Mouse (Mus musculus): ENCODE data around the gene Fstl5. TPM values are rescaled to one million over a fixed set of nuclear protein-coding genes. Genes with fewer than 3 reads are reported as not detected.
A peak's percentile ranks its signal among the peaks of the same experiment; 100 is the strongest.

The Fstl5 gene
- polyA plus RNA-seq, 1 experiment from 2014 or later: 17.1 TPM

DNA sequence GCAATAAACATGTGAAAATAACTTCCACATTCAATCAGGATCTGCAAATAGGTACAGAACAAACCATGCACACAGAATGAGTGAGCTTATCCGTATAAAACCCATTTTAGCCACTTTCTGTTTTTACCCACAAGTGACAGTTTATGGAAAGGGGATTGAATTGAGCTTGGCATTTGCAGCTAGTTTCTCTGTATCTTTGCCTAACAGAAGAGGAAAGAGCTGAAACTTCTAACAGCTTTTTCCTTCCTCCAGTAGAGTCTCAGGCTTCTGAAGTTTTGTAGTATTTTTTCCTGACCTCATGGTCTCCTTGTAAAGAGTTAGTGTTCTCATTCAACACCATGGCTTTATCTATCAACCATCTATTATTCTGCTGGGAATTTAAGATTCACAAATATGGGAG, 177.3 kb downstream of the Fstl5 start:
- no peaks in the 10 kb centered on the region for H3K9me3 ChIP-seq (ENCODE audit: control insufficient read depth, low read length)
- H3K4me3 ChIP-seq (ENCODE audit: low read depth, low read length): no peak overlapping the region
- H3K4me2 ChIP-seq (ENCODE audit: low read depth, low read length): no peak overlapping the region
- H3K4me1 ChIP-seq (ENCODE audit: control insufficient read depth, insufficient read depth, low read length): no peaks in the 10 kb centered on the region
- no peaks in the 10 kb centered on the region for H3K27me3 ChIP-seq (replicated peaks; ENCODE audit: control insufficient read depth, insufficient read depth, low read length)
- DNase-seq (ENCODE audit: low spot score) (no peak), ATAC-seq (ENCODE audit: low read depth) (no peak)
- WGBS: 76% methylated on average over 1 of the region's 1 CpGs
- H3K9ac ChIP-seq (ENCODE audit: low read depth, low read length): no peak overlapping the region
- no peaks in the 10 kb centered on the region for H3K36me3 ChIP-seq (ENCODE audit: control insufficient read depth, insufficient read depth, low read length)
- no peak overlapping the region for H3K27ac ChIP-seq (replicated peaks; ENCODE audit: low read depth, low read length)

DNA sequence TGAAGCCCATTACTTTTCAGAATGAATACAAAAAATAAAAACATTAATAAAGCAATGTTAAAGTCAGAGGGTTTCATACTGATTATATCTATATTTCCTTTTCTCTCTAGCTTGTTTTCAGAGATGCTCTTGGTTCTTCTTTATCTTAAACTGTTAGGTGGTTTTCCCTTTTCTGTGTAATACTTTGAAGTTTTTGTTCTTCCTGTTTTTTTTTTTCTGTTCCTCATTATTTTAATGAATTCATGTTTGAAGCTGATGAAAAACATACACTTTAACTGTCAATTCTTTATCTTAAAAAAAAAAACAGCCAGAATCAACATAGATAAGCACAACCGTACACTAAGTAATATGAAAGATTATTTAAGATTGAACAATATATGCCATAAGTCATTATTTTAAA, 218.9 kb downstream of the Fstl5 start:
- ATAC-seq (ENCODE audit: low read depth) (no peak), DNase-seq (ENCODE audit: low spot score) (no peak)
- Histone ChIP-seq H3K4me2 (ENCODE audit: low read depth, low read length) (no peak overlapping the region), H3K27ac (replicated peaks; ENCODE audit: low read depth, low read length) (no peak overlapping the region), H3K27me3 (replicated peaks; ENCODE audit: control insufficient read depth, insufficient read depth, low read length) (no peaks in the 10 kb centered on the region), H3K4me3 (ENCODE audit: low read depth, low read length) (no peak overlapping the region), H3K36me3 (ENCODE audit: control insufficient read depth, insufficient read depth, low read length) (no peaks in the 10 kb centered on the region), H3K4me1 (ENCODE audit: control insufficient read depth, insufficient read depth, low read length) (no peaks in the 10 kb centered on the region), H3K9me3 (ENCODE audit: control insufficient read depth, low read length) (no peaks in the 10 kb centered on the region), H3K9ac (ENCODE audit: low read depth, low read length) (no peak overlapping the region)
- 89% methylated on average over 1 of the region's 1 CpGs for WGBS

DNA sequence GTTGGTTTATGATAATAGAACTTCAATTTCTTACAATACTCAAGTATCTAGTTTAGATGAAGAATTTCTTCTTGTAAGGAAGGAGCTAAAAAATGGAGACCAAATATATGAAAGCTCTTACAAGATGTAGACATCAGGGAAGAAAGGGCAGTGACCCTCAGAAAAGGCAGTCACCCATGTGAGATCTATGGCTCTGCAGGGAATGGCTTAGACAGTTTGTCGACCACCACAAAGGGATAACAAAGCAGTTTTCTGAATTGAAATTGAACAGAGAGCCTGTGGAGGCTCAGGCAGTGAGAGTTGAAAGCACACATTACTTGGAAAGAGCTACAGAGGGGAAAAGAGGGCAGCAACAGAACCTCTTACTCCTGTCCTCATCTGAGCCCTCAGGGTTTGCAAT, 220.3 kb downstream of the Fstl5 start:
- ATAC-seq (ENCODE audit: low read depth) (no peak), DNase-seq (ENCODE audit: low spot score) (peak; percentile 0)
- H3K4me2 ChIP-seq (ENCODE audit: low read depth, low read length): no peak overlapping the region
- no peaks in the 10 kb centered on the region for H3K9me3 ChIP-seq (ENCODE audit: control insufficient read depth, low read length)
- H3K27ac ChIP-seq (replicated peaks; ENCODE audit: low read depth, low read length): no peak overlapping the region
- H3K4me1 ChIP-seq (ENCODE audit: control insufficient read depth, insufficient read depth, low read length): no peaks in the 10 kb centered on the region
- no peaks in the 10 kb centered on the region for H3K36me3 ChIP-seq (ENCODE audit: control insufficient read depth, insufficient read depth, low read length)
- no peaks in the 10 kb centered on the region for H3K27me3 ChIP-seq (replicated peaks; ENCODE audit: control insufficient read depth, insufficient read depth, low read length)
- no peak overlapping the region for H3K9ac ChIP-seq (ENCODE audit: low read depth, low read length)
- 12% methylated on average over 1 of the region's 1 CpGs for WGBS
- no peak overlapping the region for H3K4me3 ChIP-seq (ENCODE audit: low read depth, low read length)

DNA sequence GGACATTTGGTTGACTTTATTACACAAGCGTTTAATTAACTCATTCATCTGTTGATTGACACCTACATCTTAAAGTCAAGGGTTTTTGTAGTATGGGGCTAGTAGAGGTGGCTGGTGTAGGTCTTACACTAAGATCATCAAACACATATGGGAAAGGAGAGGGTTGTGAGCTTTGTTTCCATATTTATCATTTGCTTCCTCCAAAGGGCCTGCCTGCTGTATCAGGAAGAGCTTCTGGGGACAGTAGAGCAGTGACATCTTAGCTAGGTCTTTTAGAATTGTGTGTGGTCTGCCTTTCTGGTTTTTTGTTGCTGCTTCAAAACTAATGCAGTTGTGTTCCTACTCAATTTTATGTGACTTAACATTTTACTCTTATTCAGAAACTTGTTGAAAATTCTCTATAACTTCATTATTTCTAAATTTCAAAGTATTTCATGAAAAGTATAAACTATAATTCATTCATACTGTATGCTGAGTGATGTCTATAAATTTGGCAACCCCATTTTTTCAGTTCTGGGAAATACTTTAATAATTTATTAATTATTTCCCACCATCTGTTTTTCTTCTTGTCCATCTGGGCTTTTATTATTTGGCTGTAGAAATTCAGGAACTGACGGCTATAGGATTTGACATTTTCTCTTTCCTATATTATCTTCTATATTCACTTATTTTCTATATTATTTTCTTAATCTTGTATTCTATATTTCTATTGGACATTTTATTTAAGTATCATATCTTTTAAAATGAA, 227.1 kb downstream of the Fstl5 start:
- DNase-seq (ENCODE audit: low spot score): no peak
- Histone ChIP-seq H3K27ac (replicated peaks; ENCODE audit: low read depth, low read length) (no peak overlapping the region), H3K36me3 (ENCODE audit: control insufficient read depth, insufficient read depth, low read length) (no peaks in the 10 kb centered on the region), H3K9me3 (ENCODE audit: control insufficient read depth, low read length) (no peaks in the 10 kb centered on the region), H3K27me3 (replicated peaks; ENCODE audit: control insufficient read depth, insufficient read depth, low read length) (no peaks in the 10 kb centered on the region), H3K9ac (ENCODE audit: low read depth, low read length) (no peak overlapping the region), H3K4me2 (ENCODE audit: low read depth, low read length) (no peak overlapping the region), H3K4me1 (ENCODE audit: control insufficient read depth, insufficient read depth, low read length) (no peaks in the 10 kb centered on the region), H3K4me3 (ENCODE audit: low read depth, low read length) (no peak overlapping the region)
- no peak for ATAC-seq (ENCODE audit: low read depth)
- 82% methylated on average over 2 of the region's 2 CpGs for WGBS

DNA sequence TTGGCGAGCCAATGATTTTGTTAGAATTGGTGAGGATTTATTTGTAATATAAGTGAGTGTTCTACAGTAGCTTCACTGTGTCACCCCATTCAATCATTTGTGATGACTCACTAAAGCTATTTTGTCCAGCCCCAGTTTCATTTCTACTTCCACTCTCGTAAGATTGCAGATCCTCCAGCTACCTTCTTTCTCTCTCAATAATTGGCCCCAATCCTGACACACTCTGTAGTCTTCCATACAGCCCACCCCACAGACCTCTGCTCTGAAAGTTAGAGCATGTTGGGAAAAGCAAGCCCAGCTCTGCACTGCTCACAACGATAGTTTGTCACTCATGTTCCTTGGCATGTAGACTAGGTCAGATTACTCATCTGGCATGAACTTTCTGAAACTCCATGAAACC, 242.9 kb downstream of the Fstl5 start:
- Histone ChIP-seq H3K9me3 (ENCODE audit: control insufficient read depth, low read length) (no peaks in the 10 kb centered on the region), H3K4me3 (ENCODE audit: low read depth, low read length) (no peak overlapping the region), H3K4me1 (ENCODE audit: control insufficient read depth, insufficient read depth, low read length) (no peaks in the 10 kb centered on the region), H3K9ac (ENCODE audit: low read depth, low read length) (no peak overlapping the region), H3K4me2 (ENCODE audit: low read depth, low read length) (no peak overlapping the region), H3K27ac (replicated peaks; ENCODE audit: low read depth, low read length) (no peak overlapping the region), H3K36me3 (ENCODE audit: control insufficient read depth, insufficient read depth, low read length) (no peaks in the 10 kb centered on the region), H3K27me3 (replicated peaks; ENCODE audit: control insufficient read depth, insufficient read depth, low read length) (no peaks in the 10 kb centered on the region)
- ATAC-seq (ENCODE audit: low read depth) (no peak), DNase-seq (ENCODE audit: low spot score) (no peak)
- WGBS: 89% methylated on average over 3 of the region's 3 CpGs

DNA sequence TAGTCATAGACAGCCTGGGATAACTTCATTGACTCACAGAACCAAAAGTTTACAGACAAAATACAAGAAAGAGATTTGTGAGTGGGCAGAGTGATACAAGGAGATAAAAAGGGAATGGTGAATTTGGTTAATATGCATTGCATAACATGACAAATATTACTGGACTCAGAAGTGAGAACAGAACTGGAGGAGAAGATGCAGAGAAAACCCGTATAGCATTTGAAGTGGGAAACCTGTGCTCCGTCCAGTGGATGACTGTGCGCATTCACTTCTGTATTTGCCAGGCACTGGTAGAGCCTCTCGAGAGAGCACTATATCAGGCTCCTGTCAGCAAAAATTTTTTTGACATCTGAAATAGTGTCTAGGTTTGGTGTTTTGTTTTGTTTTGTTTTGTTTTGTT, 245.5 kb downstream of the Fstl5 start:
- Histone ChIP-seq H3K4me1 (ENCODE audit: control insufficient read depth, insufficient read depth, low read length) (no peaks in the 10 kb centered on the region), H3K27ac (replicated peaks; ENCODE audit: low read depth, low read length) (no peak overlapping the region), H3K4me2 (ENCODE audit: low read depth, low read length) (no peak overlapping the region), H3K9me3 (ENCODE audit: control insufficient read depth, low read length) (no peaks in the 10 kb centered on the region), H3K36me3 (ENCODE audit: control insufficient read depth, insufficient read depth, low read length) (no peaks in the 10 kb centered on the region), H3K4me3 (ENCODE audit: low read depth, low read length) (no peak overlapping the region), H3K9ac (ENCODE audit: low read depth, low read length) (no peak overlapping the region), H3K27me3 (replicated peaks; ENCODE audit: control insufficient read depth, insufficient read depth, low read length) (no peaks in the 10 kb centered on the region)
- 93% methylated on average over 4 of the region's 4 CpGs for WGBS
- no peak for ATAC-seq (ENCODE audit: low read depth)
- DNase-seq (ENCODE audit: low spot score): no peak

DNA sequence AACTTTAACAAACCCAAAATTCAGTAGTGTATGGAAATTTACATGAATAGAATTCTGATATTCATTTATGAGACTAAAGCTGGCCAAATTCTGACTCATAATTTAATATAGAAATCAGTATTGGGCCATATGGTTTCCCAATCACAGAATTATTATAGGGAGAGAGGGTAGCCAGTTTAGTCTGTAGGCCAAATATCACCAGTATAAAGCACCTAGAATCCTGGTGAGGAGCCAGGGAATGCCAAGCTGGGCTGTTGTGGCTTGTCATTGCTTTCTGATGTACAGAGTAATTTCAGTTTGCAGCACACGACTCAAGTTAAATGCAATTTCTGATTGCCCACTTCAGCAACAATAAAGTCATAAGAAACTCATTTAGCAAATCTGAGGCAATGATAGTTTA, 248.4 kb downstream of the Fstl5 start:
- no peak for DNase-seq (ENCODE audit: low spot score)
- Histone ChIP-seq H3K9me3 (ENCODE audit: control insufficient read depth, low read length) (no peaks in the 10 kb centered on the region), H3K4me3 (ENCODE audit: low read depth, low read length) (no peak overlapping the region), H3K4me1 (ENCODE audit: control insufficient read depth, insufficient read depth, low read length) (no peaks in the 10 kb centered on the region), H3K9ac (ENCODE audit: low read depth, low read length) (no peak overlapping the region), H3K27ac (replicated peaks; ENCODE audit: low read depth, low read length) (no peak overlapping the region), H3K4me2 (ENCODE audit: low read depth, low read length) (no peak overlapping the region), H3K36me3 (ENCODE audit: control insufficient read depth, insufficient read depth, low read length) (no peaks in the 10 kb centered on the region), H3K27me3 (replicated peaks; ENCODE audit: control insufficient read depth, insufficient read depth, low read length) (no peaks in the 10 kb centered on the region)
- WGBS: 77% methylated on average over 1 of the region's 1 CpGs
- no peak for ATAC-seq (ENCODE audit: low read depth)

DNA sequence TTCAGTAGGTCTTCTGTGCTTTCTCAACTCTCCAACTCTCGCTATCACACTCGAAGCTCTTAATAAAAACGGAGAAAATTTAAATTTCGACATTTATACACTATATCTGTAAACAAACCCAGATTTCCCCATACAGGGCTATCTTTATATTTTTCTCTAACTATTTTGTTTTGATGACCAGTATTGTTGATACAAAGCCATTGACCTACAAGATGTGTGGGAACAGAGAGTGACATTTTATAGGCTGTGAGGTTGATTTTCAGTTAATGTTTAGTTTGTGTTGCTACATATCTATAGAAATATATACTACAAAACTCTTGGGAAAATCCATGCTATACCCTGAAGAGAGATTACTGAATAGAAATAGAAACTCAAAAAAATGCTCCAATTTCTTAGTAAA, 262.9 kb downstream of the Fstl5 start:
- H3K4me3 ChIP-seq (ENCODE audit: low read depth, low read length): no peak overlapping the region
- ATAC-seq (ENCODE audit: low read depth): no peak
- H3K4me2 ChIP-seq (ENCODE audit: low read depth, low read length): no peak overlapping the region
- H3K27ac ChIP-seq (replicated peaks; ENCODE audit: low read depth, low read length): no peak overlapping the region
- H3K4me1 ChIP-seq (ENCODE audit: control insufficient read depth, insufficient read depth, low read length): no peaks in the 10 kb centered on the region
- H3K36me3 ChIP-seq (ENCODE audit: control insufficient read depth, insufficient read depth, low read length): no peaks in the 10 kb centered on the region
- H3K27me3 ChIP-seq (replicated peaks; ENCODE audit: control insufficient read depth, insufficient read depth, low read length): no peaks in the 10 kb centered on the region
- H3K9ac ChIP-seq (ENCODE audit: low read depth, low read length): no peak overlapping the region
- WGBS: 81% methylated on average over 4 of the region's 4 CpGs
- H3K9me3 ChIP-seq (ENCODE audit: control insufficient read depth, low read length): no peaks in the 10 kb centered on the region
- DNase-seq (ENCODE audit: low spot score): no peak

DNA sequence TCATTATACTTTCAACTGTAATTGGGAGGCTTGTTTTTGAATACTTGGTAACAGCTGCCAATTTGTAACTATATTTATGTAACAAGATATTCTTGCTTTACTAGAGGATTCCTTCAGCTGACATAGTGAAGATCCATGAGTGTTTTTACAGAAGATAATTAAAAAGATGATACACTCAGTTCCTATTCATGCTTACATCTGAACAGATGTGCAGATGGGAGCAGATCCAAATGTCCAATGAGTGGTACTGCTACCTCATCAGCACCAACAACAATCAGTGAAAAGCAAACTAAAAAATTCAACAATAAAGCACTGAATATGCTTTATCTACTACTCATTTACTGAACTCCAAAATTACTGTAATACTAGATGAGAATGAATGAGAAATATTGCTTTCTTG, 292.9 kb downstream of the Fstl5 start:
- no peak for ATAC-seq (ENCODE audit: low read depth)
- Histone ChIP-seq H3K9me3 (ENCODE audit: control insufficient read depth, low read length) (no peaks in the 10 kb centered on the region), H3K4me3 (ENCODE audit: low read depth, low read length) (no peak overlapping the region), H3K27ac (replicated peaks; ENCODE audit: low read depth, low read length) (no peak overlapping the region), H3K9ac (ENCODE audit: low read depth, low read length) (no peak overlapping the region), H3K4me2 (ENCODE audit: low read depth, low read length) (no peak overlapping the region), H3K36me3 (ENCODE audit: control insufficient read depth, insufficient read depth, low read length) (no peaks in the 10 kb centered on the region), H3K4me1 (ENCODE audit: control insufficient read depth, insufficient read depth, low read length) (no peaks in the 10 kb centered on the region), H3K27me3 (replicated peaks; ENCODE audit: control insufficient read depth, insufficient read depth, low read length) (no peaks in the 10 kb centered on the region)
- DNase-seq (ENCODE audit: low spot score): no peak

All from embryonic facial prominence, embryonic 14.5 days (tissue).